Comparison of ENCODE assay signal across 9 mouse cellular contexts in the genomic region with DNA sequence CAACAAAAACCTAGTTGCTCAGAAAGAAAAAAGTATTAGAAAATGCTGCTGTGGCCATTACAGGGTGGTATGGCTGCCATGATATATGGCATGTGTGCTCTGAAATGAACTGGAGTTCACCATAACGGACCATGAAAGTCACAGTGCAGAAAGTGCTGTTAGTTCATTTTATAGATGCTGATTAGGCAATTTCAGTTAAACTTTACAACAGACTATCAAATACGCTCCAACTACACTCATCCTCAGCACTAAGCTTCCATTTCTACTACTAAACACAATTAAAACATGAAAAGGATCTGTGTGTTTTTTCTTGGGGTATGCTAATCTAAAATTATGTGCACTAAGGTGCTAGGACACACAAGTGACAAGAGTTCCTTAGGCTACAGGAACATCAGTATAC.
DNase-seq lines count a peak whose midpoint lies in the region; ATAC-seq and TF ChIP-seq lines count a peak whose summit lies in the region.
"Had no signal": no experiment of that assay in that cellular context is flagged by ENCODE, and none has a peak within 500 bp of the region (broad histone marks: within the 10 kb centered on the region; RNA-seq: fewer than 3 reads in every experiment).

No protein-coding gene starts in this region.

- no peak for ATAC-seq in heart, embryonic 12.5 days (ENCODE audit: insufficient number of reproducible peaks, low FRiP score)
- no peak for ATAC-seq in hindbrain, embryonic 11.5 days (ENCODE audit: low FRiP score)
- no peak for ATAC-seq in megakaryocyte-erythroid progenitor cell, adult 5-6 weeks (replicated peaks; ENCODE audit: low FRiP score, low TSS enrichment, poor library complexity, severe bottlenecking)

- 56% methylated on average over 2 of the region's 2 CpGs for WGBS in heart, embryonic 12.5 days
- WGBS in hindbrain, embryonic 11.5 days = 58% methylated on average over 2 of the region's 2 CpGs
- 28% methylated on average over 2 of the region's 2 CpGs for WGBS in macrophage (ENCODE audit: missing documents)

- H3K4me3 ChIP-seq in heart, embryonic 12.5 days = peak overlapping the region; percentile 88
- H3K4me3 ChIP-seq in ES-E14 (ENCODE audit: insufficient read depth in 1 of 2, low read depth in 1 of 2, low read length in 2 of 2, poor library complexity in 1 of 2, severe bottlenecking in 1 of 2) (peak overlapping the region in 1 of 2 experiments; percentile 84; a peak in 3 of 4 replicates), macrophage (ENCODE audit: inconsistent target) (peak overlapping the region; percentile 60)
- peak overlapping the region; percentile 84 for H3K4me3 ChIP-seq in hindbrain, embryonic 11.5 days (ENCODE audit: low read depth, low read length)

- in situ Hi-C loops in ES-E14 (cut with MboI; ENCODE audit: low sequenced_read_pairs in 2 of 2, unreplicated experiment in 2 of 2) = no loop called here

- H3K4me1 ChIP-seq in heart, embryonic 12.5 days (replicated peaks) = peaks cover 23% of the 10 kb centered on the region
- peaks cover 0 to 5% of the 10 kb centered on the region in 2 experiments; a peak in 3 of 4 replicates for H3K4me1 ChIP-seq in ES-E14 (ENCODE audit: control insufficient read depth in 2 of 2, insufficient read depth in 2 of 2, low read length in 2 of 2, poor library complexity in 1 of 2)
- no peaks in the 10 kb centered on the region for H3K4me1 ChIP-seq in hindbrain, embryonic 11.5 days (replicated peaks; ENCODE audit: control insufficient read depth, insufficient read depth, low read length)

- no peak for DNase-seq in heart, adult 11 months
- no peak for DNase-seq in ES-E14 (ENCODE audit: low read depth, low spot score)
- no peak for DNase-seq in hindbrain, embryonic 11.5 days (ENCODE audit: low spot score)
- DNase-seq in right cerebral cortex, adult 2 months (ENCODE audit: low spot score in 2 of 2) = no peak
- no peak for DNase-seq in lung, postnatal 14 days
- DNase-seq: thymus, postnatal 36 days had no signal

- no peak overlapping the region for H3K27ac ChIP-seq in heart, embryonic 12.5 days (ENCODE audit: poor library complexity, severe bottlenecking)
- H3K27ac ChIP-seq in ES-E14 (ENCODE audit: insufficient read depth, low read depth, low read length, poor library complexity, severe bottlenecking) (no peak overlapping the region), macrophage (peak overlapping the region; percentile 31; the same call in 1 of the 2 replicates)
- no peak overlapping the region for H3K27ac ChIP-seq in hindbrain, embryonic 11.5 days (ENCODE audit: low read depth, low read length)

- H3K4me2 ChIP-seq in heart, embryonic 12.5 days = peak overlapping the region; percentile 83
- H3K4me2 ChIP-seq in hindbrain, embryonic 11.5 days (replicated peaks; ENCODE audit: low read depth, low read length) = peak overlapping the region; percentile 66

- H3K9ac ChIP-seq in heart, embryonic 12.5 days = peak overlapping the region; percentile 89; the same call in 1 of the 2 replicates
- peak overlapping the region; percentile 86; the same call in 1 of the 2 replicates for H3K9ac ChIP-seq in ES-E14 (ENCODE audit: insufficient read depth, low read depth, low read length, poor library complexity, severe bottlenecking)
- H3K9ac ChIP-seq in hindbrain, embryonic 11.5 days (ENCODE audit: low read depth, low read length) = peak overlapping the region; percentile 93; the same call in 1 of the 2 replicates

- no peaks in the 10 kb centered on the region for H3K36me3 ChIP-seq in heart, embryonic 12.5 days
- H3K36me3 ChIP-seq in ES-E14 (ENCODE audit: control insufficient read depth, insufficient read depth, low read length, poor library complexity, severe bottlenecking) = no peaks in the 10 kb centered on the region
- H3K36me3 ChIP-seq in hindbrain, embryonic 11.5 days (ENCODE audit: control insufficient read depth, insufficient read depth, low read length) = no peaks in the 10 kb centered on the region
- H3K36me3 ChIP-seq in macrophage (ENCODE audit: inconsistent target) = no peaks in the 10 kb centered on the region

- H3K79me2 ChIP-seq in macrophage (ENCODE audit: inconsistent target) = peaks cover 93% of the 10 kb centered on the region

- H3K27me3 ChIP-seq in heart, embryonic 12.5 days (replicated peaks) = no peaks in the 10 kb centered on the region
- H3K27me3 ChIP-seq in hindbrain, embryonic 11.5 days (ENCODE audit: control insufficient read depth, insufficient read depth, low read length) = no peaks in the 10 kb centered on the region

- H3K9me3 ChIP-seq in heart, embryonic 12.5 days (replicated peaks) = no peaks in the 10 kb centered on the region
- H3K9me3 ChIP-seq in ES-E14 (ENCODE audit: control insufficient read depth, insufficient read depth, low read depth, low read length) = no peaks in the 10 kb centered on the region
- no peaks in the 10 kb centered on the region for H3K9me3 ChIP-seq in hindbrain, embryonic 11.5 days (ENCODE audit: control insufficient read depth, low read length)

TF ChIP-seq in ES-E14, 5 proteins besides CTCF, POLR2A, EP300 and RAD21:
- no peak for TF ChIP-seq CHD2 (IDR thresholded peaks at IDR 0.05; ENCODE audit: low read depth, low read length)
- no peak for TF ChIP-seq ZNF384 (IDR thresholded peaks at IDR 0.05; ENCODE audit: low read depth, low read length)
- peak; percentile 71 for TF ChIP-seq MAFK (IDR thresholded peaks at IDR 0.05; ENCODE audit: insufficient read depth, low read depth, low read length)
